24 mouse cellular contexts compared by ENCODE assay signal in genomic region chr6:147573137-147573536, GRCm38 (mm10).
A peak's percentile ranks its signal among the peaks of the same experiment; 100 is the strongest.
DNase-seq lines count a peak whose midpoint lies in the region; ATAC-seq and TF ChIP-seq lines count a peak whose summit lies in the region.
"Had no signal": no experiment of that assay in that cellular context is flagged by ENCODE, and none has a peak within 500 bp of the region (broad histone marks: within the 10 kb centered on the region; RNA-seq: fewer than 3 reads in every experiment).

No protein-coding gene starts in this region.

- H3K9ac ChIP-seq in limb, embryonic 13.5 days: no peak overlapping the region
- H3K9ac ChIP-seq: hindbrain, embryonic 15.5 days; liver, embryonic 12.5 days; neural tube, embryonic 12.5 days had no signal

- H3K4me3 ChIP-seq in gastrocnemius, adult 2 months: no peak overlapping the region
- no peak overlapping the region for H3K4me3 ChIP-seq in limb, embryonic 13.5 days
- no peak overlapping the region for H3K4me3 ChIP-seq in limb, embryonic 10.5 days
- peak overlapping the region; percentile 78 for H3K4me3 ChIP-seq in megakaryocyte, embryonic 14.5 days (replicated peaks)
- H3K4me3 ChIP-seq: forebrain, embryonic 10.5 days; hindbrain, embryonic 15.5 days; liver, embryonic 12.5 days; neural tube, embryonic 12.5 days had no signal

- intact Hi-C loops in gastrocnemius, adult 2 months (cut with DNase I): loop anchor here (5.0 kb wide), 1 partner anchor 91 kb away; no protein-coding TSS in a partner anchor
- intact Hi-C loops in gastrocnemius, postnatal 36 days (cut with DNase I): no loop called here

- peaks cover 9% of the 10 kb centered on the region for H3K4me1 ChIP-seq in limb, embryonic 13.5 days
- peaks cover 13% of the 10 kb centered on the region for H3K4me1 ChIP-seq in limb, embryonic 10.5 days
- peaks cover 47% of the 10 kb centered on the region for H3K4me1 ChIP-seq in megakaryocyte, embryonic 14.5 days
- H3K4me1 ChIP-seq: liver, embryonic 12.5 days had no signal

- no peaks in the 10 kb centered on the region for H3K36me3 ChIP-seq in limb, embryonic 13.5 days
- H3K36me3 ChIP-seq in limb, embryonic 10.5 days: no peaks in the 10 kb centered on the region
- H3K36me3 ChIP-seq in megakaryocyte, embryonic 14.5 days (replicated peaks; ENCODE audit: low read length): no peaks in the 10 kb centered on the region
- H3K36me3 ChIP-seq: forebrain, embryonic 10.5 days; hindbrain, embryonic 15.5 days; liver, embryonic 12.5 days; neural tube, embryonic 12.5 days had no signal

- TF ChIP-seq CTCF in gastrocnemius, adult 2 months (IDR thresholded peaks at IDR 0.05): no peak

- WGBS in limb, embryonic 13.5 days: 50% methylated on average over 4 of the region's 4 CpGs
- WGBS in limb, embryonic 10.5 days: 58% methylated on average over 4 of the region's 4 CpGs

- no peak overlapping the region for H3K4me2 ChIP-seq in limb, embryonic 13.5 days (replicated peaks)
- H3K4me2 ChIP-seq: hindbrain, embryonic 15.5 days; liver, embryonic 12.5 days; neural tube, embryonic 12.5 days had no signal

- H3K27ac ChIP-seq in gastrocnemius, adult 2 months: peak overlapping the region; percentile 68; the same call in 1 of the 2 replicates
- H3K27ac ChIP-seq in limb, embryonic 13.5 days: no peak overlapping the region
- no peak overlapping the region for H3K27ac ChIP-seq in limb, embryonic 10.5 days
- H3K27ac ChIP-seq: forebrain, embryonic 10.5 days; hindbrain, embryonic 15.5 days; liver, embryonic 12.5 days; neural tube, embryonic 12.5 days had no signal

- H3K27me3 ChIP-seq in limb, embryonic 13.5 days: no peaks in the 10 kb centered on the region
- H3K27me3 ChIP-seq in limb, embryonic 10.5 days (ENCODE audit: low read depth, poor library complexity, severe bottlenecking): no peaks in the 10 kb centered on the region
- H3K27me3 ChIP-seq in megakaryocyte, embryonic 14.5 days (replicated peaks): no peaks in the 10 kb centered on the region
- H3K27me3 ChIP-seq: hindbrain, embryonic 15.5 days; liver, embryonic 12.5 days; neural tube, embryonic 12.5 days; Patski had no signal

- peak; percentile 26; the same call in 1 of the 2 replicates for ATAC-seq in limb, embryonic 13.5 days (ENCODE audit: low FRiP score, low read depth)
- ATAC-seq: forebrain, embryonic 16.5 days; liver, embryonic 12.5 days; Patski had no signal

- H3K9me3 ChIP-seq in limb, embryonic 13.5 days: no peaks in the 10 kb centered on the region
- no peaks in the 10 kb centered on the region for H3K9me3 ChIP-seq in limb, embryonic 10.5 days (replicated peaks)
- no peaks in the 10 kb centered on the region for H3K9me3 ChIP-seq in megakaryocyte, embryonic 14.5 days
- H3K9me3 ChIP-seq: forebrain, embryonic 10.5 days; hindbrain, embryonic 15.5 days; liver, embryonic 12.5 days; neural tube, embryonic 12.5 days had no signal

- DNase-seq in gastrocnemius, adult 2 months: no peak
- no peak for DNase-seq in gastrocnemius, postnatal 36 days
- DNase-seq in limb, embryonic 10.5 days (ENCODE audit: low spot score): no peak
- peak; percentile 19 for DNase-seq in embryo, embryonic 10.5 days (ENCODE audit: low spot score)
- DNase-seq in retina, postnatal 1 day: no peak
- DNase-seq in layer of hippocampus, adult 9-10 months (ENCODE audit: low spot score): no peak
- DNase-seq: adrenal gland, postnatal 10 days; cerebellum, adult 9-10 months; gastrocnemius, postnatal 25 days; kidney, adult 2 months; left cerebral cortex, postnatal 4 days; lung, adult 2 months; lung, postnatal 14 days; midbrain, embryonic 14.5 days; right cerebral cortex, postnatal 4 days; thymus, postnatal 14 days had no signal
